In genomic region chr12:82387647-82388046, GRCm38 (mm10) we compare ENCODE assay signal across 15 mouse cellular contexts.
DNase-seq lines count a peak whose midpoint lies in the region; ATAC-seq and TF ChIP-seq lines count a peak whose summit lies in the region.
"Had no signal": no experiment of that assay in that cellular context is flagged by ENCODE, and none has a peak within 500 bp of the region (broad histone marks: within the 10 kb centered on the region; RNA-seq: fewer than 3 reads in every experiment).

No protein-coding gene starts in this region.

- H3K9ac ChIP-seq in kidney, embryonic 15.5 days = no peak overlapping the region
- no peak overlapping the region for H3K9ac ChIP-seq in liver, embryonic 11.5 days (ENCODE audit: low read depth, low read length)
- H3K9ac ChIP-seq: limb, embryonic 13.5 days; lung, embryonic 15.5 days had no signal

- ATAC-seq in cerebellum, adult (ENCODE audit: insufficient number of reproducible peaks, low FRiP score, low TSS enrichment) = peak; percentile 94
- ATAC-seq in kidney, embryonic 15.5 days (replicated peaks; ENCODE audit: low FRiP score) = no peak
- ATAC-seq in activated CD4-positive, CD25-positive, alpha-beta regulatory T cell, adult 4 months = no peak
- no peak for ATAC-seq in liver, embryonic 11.5 days (replicated peaks; ENCODE audit: low FRiP score)

- TF ChIP-seq CTCF in bone marrow, adult 2 months (IDR thresholded peaks at IDR 0.05; ENCODE audit: control insufficient read depth, insufficient read depth, low read length) = no peak

- no peak for TF ChIP-seq POLR2A in bone marrow, adult 2 months (IDR thresholded peaks at IDR 0.05; ENCODE audit: borderline replicate concordance, control insufficient read depth, low read depth, low read length)

- 79% methylated on average over 3 of the region's 3 CpGs for WGBS in bone marrow, adult 2 months
- WGBS in kidney, embryonic 15.5 days = 89% methylated on average over 3 of the region's 3 CpGs
- WGBS in liver, embryonic 11.5 days = 87% methylated on average over 3 of the region's 3 CpGs

- no peak overlapping the region for H3K4me2 ChIP-seq in kidney, embryonic 15.5 days
- no peak overlapping the region for H3K4me2 ChIP-seq in liver, embryonic 11.5 days
- H3K4me2 ChIP-seq: limb, embryonic 13.5 days; lung, embryonic 15.5 days had no signal

- DNase-seq in cerebellum, postnatal 4 days (ENCODE audit: low spot score in 2 of 2) = no peak
- DNase-seq in cerebellum, postnatal 36 days = peak; percentile 81 to 87
- peak; percentile 64 to 92 for DNase-seq in left cerebral cortex, postnatal 25 days (ENCODE audit: low spot score in 2 of 2)
- DNase-seq in liver, embryonic 11.5 days (ENCODE audit: low spot score) = no peak
- DNase-seq: heart, adult 18-20 months; kidney, adult 2 months; retina, postnatal 1 day had no signal

- intact Hi-C loops in left cerebral cortex, postnatal 25 days (cut with DNase I) = no loop called here

- H3K4me3 ChIP-seq in bone marrow, adult 2 months (replicated peaks; ENCODE audit: control insufficient read depth, low read depth, low read length) = no peak overlapping the region
- no peak overlapping the region for H3K4me3 ChIP-seq in kidney, embryonic 15.5 days (replicated peaks)
- no peak overlapping the region for H3K4me3 ChIP-seq in liver, embryonic 11.5 days (ENCODE audit: low read depth, low read length)
- H3K4me3 ChIP-seq: erythroblast, embryonic 14.5 days; limb, embryonic 13.5 days; lung, embryonic 15.5 days; midbrain, embryonic 10.5 days had no signal

- no peaks in the 10 kb centered on the region for H3K27me3 ChIP-seq in kidney, embryonic 15.5 days
- no peaks in the 10 kb centered on the region for H3K27me3 ChIP-seq in liver, embryonic 11.5 days (replicated peaks; ENCODE audit: control insufficient read depth, insufficient read depth, low read length)
- H3K27me3 ChIP-seq: limb, embryonic 13.5 days; lung, embryonic 15.5 days had no signal

- peak overlapping the region; percentile 1 for H3K27ac ChIP-seq in bone marrow, adult 2 months (ENCODE audit: control insufficient read depth, insufficient read depth, low read depth, low read length, poor library complexity)
- no peak overlapping the region for H3K27ac ChIP-seq in kidney, embryonic 15.5 days
- no peak overlapping the region for H3K27ac ChIP-seq in liver, embryonic 11.5 days (ENCODE audit: low read depth, low read length)
- H3K27ac ChIP-seq: limb, embryonic 13.5 days; lung, embryonic 15.5 days; midbrain, embryonic 10.5 days had no signal

- peaks cover 8% of the 10 kb centered on the region for H3K4me1 ChIP-seq in bone marrow, adult 2 months (ENCODE audit: control insufficient read depth, insufficient read depth, low read length)
- H3K4me1 ChIP-seq in kidney, embryonic 15.5 days = no peaks in the 10 kb centered on the region
- no peaks in the 10 kb centered on the region for H3K4me1 ChIP-seq in liver, embryonic 11.5 days (replicated peaks; ENCODE audit: control insufficient read depth, insufficient read depth, low read length)
- H3K4me1 ChIP-seq: lung, embryonic 15.5 days had no signal

- H3K36me3 ChIP-seq in kidney, embryonic 15.5 days = peaks cover 37% of the 10 kb centered on the region
- H3K36me3 ChIP-seq in liver, embryonic 11.5 days (ENCODE audit: control insufficient read depth, insufficient read depth, low read length) = peaks cover 2% of the 10 kb centered on the region

- no peaks in the 10 kb centered on the region for H3K9me3 ChIP-seq in kidney, embryonic 15.5 days (replicated peaks)
- no peaks in the 10 kb centered on the region for H3K9me3 ChIP-seq in liver, embryonic 11.5 days (ENCODE audit: control insufficient read depth, low read length)
- H3K9me3 ChIP-seq: limb, embryonic 13.5 days; lung, embryonic 15.5 days; midbrain, embryonic 10.5 days had no signal

Comparison
In these comparisons a context has a peak if more than half of its experiments do, and no peak if none do; other contexts are left out.
1. DNase-seq: peak in cerebellum, postnatal 36 days (2 of 2) and left cerebral cortex, postnatal 25 days (2 of 2); none in cerebellum, postnatal 4 days (0 of 2) and liver, embryonic 11.5 days (single experiment).